Mouse (Mus musculus) heart, embryonic 11.5 days (tissue): ENCODE results near the gene Rps16. TPM values are rescaled to one million over a fixed set of nuclear protein-coding genes. Genes with fewer than 3 reads are reported as not detected.

Source experiments
- ATAC-seq: fragments of 200-750 bp; cut with Nextera tagmentation; replicated peaks from 2 replicates; pipeline ENCODE4 v1.8.0; 2017; ENCODE audit warnings: moderate library complexity; ENCODE audit not compliant: insufficient number of reproducible peaks, low FRiP score, low TSS enrichment
- H3K27ac ChIP-seq: fragments of 300-500 bp; sonication (generic); 2 replicates; pipeline ENCODE4 v1.5.1; 2014; ENCODE audit warnings: mild to moderate bottlenecking, low read depth, low read length
- H3K27me3 ChIP-seq: fragments of 300-500 bp; sonication (generic); 2 replicates; pipeline ENCODE4 v1.6.1; 2014; ENCODE audit warnings: mild to moderate bottlenecking, low read length, mixed read lengths; ENCODE audit not compliant: control insufficient read depth, insufficient read depth
- H3K36me3 ChIP-seq: fragments of 300-500 bp; sonication (generic); 2 replicates; pipeline ENCODE4 v1.6.1; 2014; ENCODE audit warnings: mild to moderate bottlenecking, low read length, moderate library complexity, mixed read lengths; ENCODE audit not compliant: control insufficient read depth, insufficient read depth
- H3K4me1 ChIP-seq: fragments of 300-500 bp; sonication (generic); 2 replicates; pipeline ENCODE4 v1.6.1; 2014; ENCODE audit warnings: low read length; ENCODE audit not compliant: control insufficient read depth, insufficient read depth
- H3K4me2 ChIP-seq: fragments of 300-500 bp; sonication (generic); 2 replicates; pipeline ENCODE4 v1.6.1; 2014; ENCODE audit warnings: mild to moderate bottlenecking, moderate library complexity
- H3K4me3 ChIP-seq: fragments of 300-500 bp; sonication (generic); 2 replicates; pipeline ENCODE4 v1.5.1; 2014; ENCODE audit warnings: low read depth, low read length
- H3K9ac ChIP-seq: fragments of 300-500 bp; sonication (generic); 2 replicates; pipeline ENCODE4 v1.6.1; 2014; ENCODE audit warnings: mild to moderate bottlenecking, low read depth, low read length, moderate library complexity
- H3K9me3 ChIP-seq: fragments of 300-500 bp; sonication (generic); replicated peaks from 2 replicates; pipeline ENCODE4 v1.6.1; 2016; ENCODE audit warnings: low read length; ENCODE audit not compliant: control insufficient read depth
- WGBS: fragments of 180-500 bp; shearing (Covaris S2); extraction: QIAGEN DNeasy Blood & Tissue Kit; methylation state at CpG from one replicate; pipeline ENCODE4 v1.1.7; 2014; ENCODE audit not compliant: insufficient replicate concordance; 5-methylcytosine and 5-hydroxymethylcytosine counted together
- polyA plus RNA-seq: library from polyadenylated mRNA; unstranded; fragments of >200 nt; fragmentation: Nextera tagmentation; extraction: Ambion mirVana; gene quantifications from 2 replicates; pipeline ENCODE4 v1.2.1, GENCODE M21; 2014

Gene Rps16
- polyA plus RNA-seq, 1 experiment from 2014 or later: 792 TPM

DNA sequence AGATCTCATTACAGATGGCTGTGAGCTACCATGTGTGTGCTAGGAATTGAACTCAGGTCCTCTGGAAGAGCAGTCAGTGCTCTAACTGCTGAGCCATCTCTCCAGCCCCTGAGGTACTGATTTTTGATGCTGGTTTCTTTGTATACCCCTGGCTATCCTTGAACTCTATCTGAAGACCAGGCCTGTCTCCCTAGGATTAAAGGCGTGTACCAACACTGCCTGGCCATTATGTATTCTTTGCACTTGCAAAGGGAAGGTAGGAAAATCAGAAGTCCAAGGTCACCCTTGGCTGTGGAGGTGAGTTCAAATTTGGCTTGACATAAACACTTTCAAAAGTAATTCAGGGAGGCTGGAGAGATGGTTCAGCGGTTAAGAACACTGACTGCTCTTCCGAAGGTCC lies 4.1 kb downstream of the Rps16 start:
- Histone ChIP-seq H3K9me3 (no peaks in the 10 kb centered on the region), H3K4me2 (no peak overlapping the region), H3K27me3 (no peaks in the 10 kb centered on the region), H3K4me3 (no peak overlapping the region), H3K4me1 (peaks cover 35% of the 10 kb centered on the region), H3K27ac (no peak overlapping the region), H3K9ac (no peak overlapping the region), H3K36me3 (peaks cover 28% of the 10 kb centered on the region)
- WGBS: 91% methylated on average over 3 of the region's 3 CpGs
- no peak for ATAC-seq

DNA sequence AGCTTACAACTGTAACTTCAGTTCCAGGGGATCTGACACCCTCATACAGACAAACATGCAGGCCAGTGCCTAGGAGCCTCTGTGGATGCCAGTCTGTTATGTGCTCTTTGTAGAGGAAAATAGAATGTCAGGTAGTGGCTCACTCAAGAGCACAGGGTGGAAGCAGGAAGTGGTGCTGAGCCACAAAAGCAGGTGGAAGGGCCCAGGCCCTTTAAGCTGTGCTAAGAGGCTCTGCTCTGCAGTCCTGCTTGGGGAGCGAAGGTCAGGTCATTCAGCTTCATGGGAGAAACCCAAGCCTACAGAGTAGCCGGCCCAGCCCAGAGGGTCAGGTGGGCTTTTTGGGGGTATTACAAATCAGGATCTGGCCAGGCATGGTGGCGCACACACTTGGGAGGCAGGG lies 4.8 kb downstream of the Rps16 start:
- H3K9me3 ChIP-seq: no peaks in the 10 kb centered on the region
- H3K36me3 ChIP-seq: peaks cover 34% of the 10 kb centered on the region
- no peak overlapping the region for H3K4me3 ChIP-seq
- H3K9ac ChIP-seq: no peak overlapping the region
- H3K27me3 ChIP-seq: no peaks in the 10 kb centered on the region
- H3K27ac ChIP-seq: no peak overlapping the region
- H3K4me2 ChIP-seq: no peak overlapping the region
- ATAC-seq: no peak
- H3K4me1 ChIP-seq: peaks cover 34% of the 10 kb centered on the region
- 91% methylated on average over 3 of the region's 3 CpGs for WGBS

DNA sequence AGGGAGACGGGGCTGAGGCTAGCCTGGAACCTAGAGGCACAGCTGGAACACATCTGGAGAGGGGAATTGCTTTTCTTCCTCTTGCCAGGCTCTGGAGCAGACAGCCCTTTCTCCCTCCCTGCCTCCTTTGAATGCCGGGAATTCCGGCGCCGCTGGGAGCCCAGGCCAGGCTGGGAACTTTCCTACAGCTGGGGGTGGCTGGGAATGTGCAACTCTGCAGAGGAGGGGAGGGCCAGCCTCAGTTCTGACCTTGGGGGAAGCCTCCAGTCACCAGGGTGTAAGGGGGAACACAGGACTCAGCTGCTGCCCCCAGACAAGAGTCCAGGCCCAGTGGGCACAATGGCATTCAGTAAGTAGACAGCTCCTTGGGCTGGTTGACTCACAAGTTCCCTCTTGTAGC lies 6.5 kb downstream of the Rps16 start:
- Histone ChIP-seq H3K4me3 (no peak overlapping the region), H3K27me3 (no peaks in the 10 kb centered on the region), H3K36me3 (peaks cover 44% of the 10 kb centered on the region), H3K27ac (peak overlapping the region; percentile 87), H3K9ac (0 out of 2 replicates have a peak overlapping the region, but pooled peaks have one; percentile 34), H3K9me3 (no peaks in the 10 kb centered on the region), H3K4me1 (peaks cover 27% of the 10 kb centered on the region), H3K4me2 (peak overlapping the region; percentile 33)
- peak; percentile 49; the same call in 1 of the 2 replicates for ATAC-seq
- WGBS: 9% methylated on average over 5 of the region's 5 CpGs

DNA sequence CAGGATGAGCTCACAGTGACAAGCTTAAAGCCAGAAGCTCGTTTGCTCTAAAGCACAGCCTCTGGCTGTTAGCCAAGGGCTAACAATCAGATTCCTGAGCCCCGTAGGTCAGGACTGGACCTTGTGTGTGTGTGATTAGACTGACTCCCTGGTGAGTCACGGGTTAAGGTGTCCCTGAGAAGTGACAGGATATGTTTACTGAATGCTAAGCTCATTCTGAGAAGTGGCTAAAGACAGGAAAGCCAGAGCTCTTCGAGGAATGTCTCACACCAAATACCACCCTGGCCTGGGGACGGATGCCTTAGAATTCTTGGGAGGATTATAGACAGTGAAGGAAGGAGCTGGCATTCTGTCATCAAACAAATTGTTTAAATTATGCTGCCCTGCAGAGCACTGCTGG lies 7.5 kb downstream of the Rps16 start:
- ATAC-seq: no peak
- peak overlapping the region; percentile 33 for H3K4me2 ChIP-seq
- peak overlapping the region; percentile 59 for H3K9ac ChIP-seq
- H3K36me3 ChIP-seq: peaks cover 46% of the 10 kb centered on the region
- no peak overlapping the region for H3K4me3 ChIP-seq
- no peaks in the 10 kb centered on the region for H3K27me3 ChIP-seq
- H3K9me3 ChIP-seq: no peaks in the 10 kb centered on the region
- peak overlapping the region; percentile 87 for H3K27ac ChIP-seq
- peaks cover 27% of the 10 kb centered on the region for H3K4me1 ChIP-seq
- WGBS: 1% methylated on average over 5 of the region's 5 CpGs

DNA sequence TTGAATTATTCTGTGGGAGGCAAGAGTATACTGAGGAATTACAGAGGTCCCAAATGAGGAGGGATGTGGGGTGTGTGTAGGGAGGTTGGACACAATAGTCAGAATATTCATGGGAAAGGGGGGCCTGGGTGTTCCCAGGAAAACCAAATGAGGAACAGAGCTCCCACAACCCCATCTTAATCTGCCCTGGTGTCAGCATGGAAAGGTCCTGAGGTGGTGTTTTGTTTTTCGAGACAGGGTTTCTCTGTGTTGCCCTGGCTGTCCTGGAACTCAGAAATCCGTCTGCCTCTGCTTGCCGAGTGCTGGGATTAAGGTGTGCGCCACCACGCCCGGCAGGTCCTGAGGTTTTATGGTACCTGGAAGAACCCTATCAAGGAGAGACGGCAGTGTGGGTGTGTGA lies 8.0 kb downstream of the Rps16 start:
- ATAC-seq: no peak
- Histone ChIP-seq H3K36me3 (peaks cover 42% of the 10 kb centered on the region), H3K4me1 (peaks cover 27% of the 10 kb centered on the region), H3K4me3 (no peak overlapping the region), H3K4me2 (peak overlapping the region; percentile 33; the same call in 1 of the 2 replicates), H3K9ac (no peak overlapping the region), H3K27ac (peak overlapping the region; percentile 87), H3K9me3 (no peaks in the 10 kb centered on the region), H3K27me3 (no peaks in the 10 kb centered on the region)
- WGBS: 51% methylated on average over 7 of the region's 7 CpGs

DNA sequence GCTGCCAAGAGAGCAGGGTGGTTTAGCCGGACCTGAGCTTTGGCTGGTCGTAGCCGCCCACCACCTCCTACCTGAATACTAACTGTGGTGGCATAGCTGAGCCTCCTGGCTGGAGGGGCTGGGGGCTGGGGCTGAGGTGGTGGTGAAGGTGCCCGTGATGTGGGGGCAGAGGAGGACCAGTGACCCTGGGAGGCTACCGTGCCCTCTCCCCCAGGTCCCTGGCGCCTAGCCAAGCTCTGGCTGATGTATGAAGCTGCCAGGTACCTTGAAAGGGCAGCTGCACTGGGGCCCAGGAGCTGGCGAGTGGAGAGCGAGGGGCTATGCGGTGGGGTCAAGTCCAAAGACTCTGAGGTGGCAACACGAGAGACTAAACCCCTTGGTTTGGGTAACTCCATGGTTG lies 9.4 kb downstream of the Rps16 start:
- H3K36me3 ChIP-seq: peaks cover 41% of the 10 kb centered on the region
- peaks cover 27% of the 10 kb centered on the region for H3K4me1 ChIP-seq
- H3K27me3 ChIP-seq: no peaks in the 10 kb centered on the region
- ATAC-seq: no peak
- no peak overlapping the region for H3K4me3 ChIP-seq
- H3K27ac ChIP-seq: no peak overlapping the region
- WGBS: 83% methylated on average over 10 of the region's 10 CpGs
- H3K4me2 ChIP-seq: no peak overlapping the region
- no peaks in the 10 kb centered on the region for H3K9me3 ChIP-seq
- no peak overlapping the region for H3K9ac ChIP-seq

DNA sequence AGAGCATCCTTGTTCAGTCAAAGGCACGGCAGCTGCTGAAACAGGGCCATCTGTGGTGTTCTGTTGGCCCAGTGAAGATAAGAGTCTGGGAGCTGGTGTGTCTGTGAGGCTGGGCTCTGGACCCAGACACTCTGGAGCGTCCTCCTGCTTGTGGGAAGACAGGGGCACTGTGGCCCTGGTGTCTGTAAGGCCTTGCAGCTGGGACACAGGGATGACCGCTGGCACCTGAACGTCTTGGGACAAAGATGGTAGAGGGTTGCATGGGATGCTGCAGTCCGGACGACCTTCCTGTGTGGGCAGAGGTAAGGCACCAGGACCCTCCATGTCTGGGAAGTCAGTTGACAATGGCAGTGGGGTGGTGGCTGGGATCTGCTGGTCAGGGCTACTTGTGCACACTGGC lies 9.8 kb downstream of the Rps16 start:
- H3K9ac ChIP-seq: no peak overlapping the region
- peaks cover 42% of the 10 kb centered on the region for H3K36me3 ChIP-seq

DNA sequence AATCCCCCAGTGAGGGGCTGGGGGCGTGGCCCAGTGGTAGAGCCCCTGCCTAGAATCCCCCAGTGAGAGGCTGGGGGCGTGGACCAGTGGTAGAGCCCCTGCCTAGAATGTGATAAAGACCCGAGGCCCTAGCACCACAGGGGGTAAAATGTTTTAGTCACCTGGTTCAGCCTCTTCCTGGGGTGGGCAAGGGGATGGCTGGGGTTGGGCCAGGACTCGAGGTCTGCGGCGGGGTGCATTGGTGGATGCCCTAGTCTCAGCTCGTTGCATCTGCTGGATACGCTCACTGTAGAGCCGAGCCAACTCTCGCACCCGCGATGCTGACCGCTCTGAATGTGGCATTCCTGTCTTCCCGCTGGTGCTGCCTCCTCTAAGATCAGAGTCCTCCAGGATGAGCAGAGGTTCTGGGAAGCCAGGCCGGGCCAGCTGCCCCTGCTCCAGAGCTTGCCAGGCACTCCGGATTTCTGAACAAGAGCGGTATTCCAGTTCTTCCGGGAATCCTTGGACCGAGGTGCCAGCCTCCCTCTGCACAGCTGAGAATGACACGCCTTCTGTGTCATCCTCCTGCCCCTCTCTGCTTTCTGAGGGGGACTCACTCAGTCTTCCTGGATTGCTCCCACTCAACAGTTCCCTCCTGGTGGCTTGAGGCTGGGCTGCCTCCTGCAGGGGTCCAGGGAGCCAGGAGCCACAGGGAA lies 11.3 kb downstream of the Rps16 start:
- Histone ChIP-seq H3K27ac (peak overlapping the region; percentile 46), H3K36me3 (peaks cover 46% of the 10 kb centered on the region), H3K4me3 (no peak overlapping the region), H3K27me3 (no peaks in the 10 kb centered on the region), H3K9ac (no peak overlapping the region), H3K4me2 (no peak overlapping the region), H3K9me3 (no peaks in the 10 kb centered on the region), H3K4me1 (peaks cover 23% of the 10 kb centered on the region)
- 85% methylated on average over 20 of the region's 20 CpGs for WGBS
- ATAC-seq: no peak

More for the DNA sequence above, 9.8 kb downstream of the Rps16 start:
- no peak overlapping the region for H3K4me3 ChIP-seq
- no peaks in the 10 kb centered on the region for H3K9me3 ChIP-seq
- ATAC-seq: no peak
- no peaks in the 10 kb centered on the region for H3K27me3 ChIP-seq
- H3K4me1 ChIP-seq: peaks cover 27% of the 10 kb centered on the region
- H3K4me2 ChIP-seq: no peak overlapping the region
- 88% methylated on average over 6 of the region's 6 CpGs for WGBS
- H3K27ac ChIP-seq: no peak overlapping the region

DNA sequence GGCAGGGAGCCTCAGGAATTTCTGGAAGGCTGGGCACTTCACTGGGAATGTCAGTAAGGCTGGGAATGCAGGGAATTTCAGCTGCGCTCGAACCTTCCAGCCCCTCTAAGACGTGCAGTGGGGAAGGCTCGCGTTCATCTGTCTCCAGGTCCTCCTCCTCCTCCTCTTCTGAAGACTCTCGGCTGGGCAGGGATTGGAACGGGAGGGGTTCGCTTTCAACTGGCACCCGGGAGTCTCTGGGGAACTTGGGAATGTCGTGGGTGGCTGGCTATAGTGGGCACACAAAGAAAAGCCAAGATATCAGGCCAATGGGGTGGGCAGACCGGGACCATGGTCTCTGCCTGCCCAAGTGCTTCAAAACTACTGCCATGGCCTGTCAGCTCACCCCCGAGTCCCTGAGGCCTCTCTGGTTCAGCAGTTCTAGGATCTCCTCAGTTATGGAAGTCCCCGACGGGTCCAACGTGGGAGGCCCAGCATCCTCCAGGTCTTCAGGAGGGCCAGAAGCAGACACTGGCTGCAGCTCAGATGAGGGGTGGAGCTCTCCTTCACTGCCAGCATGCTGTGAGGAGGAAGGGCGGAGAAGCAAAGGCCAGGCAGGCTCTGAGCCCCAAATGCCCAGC lies 12.1 kb downstream of the Rps16 start:
- no peaks in the 10 kb centered on the region for H3K9me3 ChIP-seq
- no peak overlapping the region for H3K4me3 ChIP-seq
- WGBS: 65% methylated on average over 16 of the region's 16 CpGs

More for the DNA sequence above, 12.1 kb downstream of the Rps16 start:
- peaks cover 53% of the 10 kb centered on the region for H3K36me3 ChIP-seq
- no peak overlapping the region for H3K4me2 ChIP-seq
- ATAC-seq: no peak
- H3K27ac ChIP-seq: peak overlapping the region; percentile 46
- H3K9ac ChIP-seq: no peak overlapping the region
- peaks cover 16% of the 10 kb centered on the region for H3K4me1 ChIP-seq
- H3K27me3 ChIP-seq: no peaks in the 10 kb centered on the region
